Mouse (Mus musculus): ENCODE results near the gene Arhgap32.

DNA sequence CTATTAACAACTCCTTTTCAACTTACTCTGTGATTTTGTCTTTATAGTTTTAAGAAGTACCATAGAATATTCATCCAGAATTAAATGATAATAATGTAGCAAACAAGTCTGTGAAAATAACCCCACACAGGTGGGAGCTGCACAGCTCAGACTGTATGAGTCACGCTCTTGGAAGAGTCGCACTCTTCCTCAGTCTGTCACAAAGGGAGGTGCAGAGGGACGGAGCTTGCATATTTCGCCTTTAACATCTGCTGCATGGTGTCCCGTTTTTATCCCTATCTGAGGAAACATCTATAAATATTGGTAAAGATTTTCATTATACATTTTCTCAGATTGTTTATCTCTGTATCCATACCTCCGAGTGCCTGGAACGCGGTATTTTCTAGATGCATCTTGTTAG, 91.2 kb downstream of the Arhgap32 start:
- TF ChIP-seq MAX (IDR thresholded peaks at IDR 0.05; ENCODE audit: low read length), result no peak
- no peak for TF ChIP-seq MYB (IDR thresholded peaks at IDR 0.05; ENCODE audit: low read depth, low read length)
- no peak for TF ChIP-seq USF1 (IDR thresholded peaks at IDR 0.05; ENCODE audit: low read depth, low read length)
- TF ChIP-seq ZNF384 (IDR thresholded peaks at IDR 0.05; ENCODE audit: low read depth, low read length), result no peak
- no peak for TF ChIP-seq EP300 (IDR thresholded peaks at IDR 0.05; ENCODE audit: low read depth in 1 of 2, low read length in 2 of 2)
- no peak for TF ChIP-seq CTCF (IDR thresholded peaks at IDR 0.05 in 2 of 3, conservative IDR thresholded peaks at IDR 0.05 in 1 of 3; ENCODE audit: control insufficient read depth in 1 of 3, insufficient read depth in 1 of 3, low read depth in 2 of 3, low read length in 3 of 3, poor library complexity in 1 of 3, severe bottlenecking in 1 of 3)
- TF ChIP-seq MYC (IDR thresholded peaks at IDR 0.05; ENCODE audit: low read depth, low read length), result no peak
- no peak for TF ChIP-seq TCF12 (IDR thresholded peaks at IDR 0.05; ENCODE audit: low read depth, low read length)
- TF ChIP-seq E2F4 (IDR thresholded peaks at IDR 0.05; ENCODE audit: borderline replicate concordance, low read depth, low read length), result no peak
- TF ChIP-seq BHLHE40 (IDR thresholded peaks at IDR 0.05; ENCODE audit: borderline replicate concordance, low read depth, low read length), result no peak
- TF ChIP-seq POLR2A (IDR thresholded peaks at IDR 0.05; ENCODE audit: control insufficient read depth in 1 of 2, insufficient read depth in 1 of 2, low read depth in 1 of 2, low read length in 2 of 2, poor library complexity in 1 of 2), result no peak
- no peak for TF ChIP-seq POLR2AphosphoS2 (IDR thresholded peaks at IDR 0.05; ENCODE audit: low read length)
